Mouse (Mus musculus) forebrain, embryonic 10.5 days (tissue): ENCODE results near the gene Zfp953. TPM values are rescaled to one million over a fixed set of nuclear protein-coding genes. Genes with fewer than 3 reads are reported as not detected.
"Not testable (repeated sequence)": the region's sequence is repeated elsewhere in the genome, so short reads cannot be mapped to it uniquely, and the experiment has no call there.

Source experiments
- DNase-seq: peaks from one replicate; pipeline ENCODE4 v3.0.0-alpha.2; 2017; ENCODE audit warnings: low spot score; ENCODE audit errors: extremely low spot score
- H3K27ac ChIP-seq: fragments of 300-500 bp; sonication (generic); 2 replicates; pipeline ENCODE4 v1.5.1; 2016; ENCODE audit warnings: mild to moderate bottlenecking
- H3K27me3 ChIP-seq: fragments of 300-500 bp; sonication (generic); 2 replicates; pipeline ENCODE4 v1.6.1; 2016; ENCODE audit warnings: mild to moderate bottlenecking; ENCODE audit not compliant: poor library complexity, severe bottlenecking
- H3K36me3 ChIP-seq: fragments of 300-500 bp; sonication (generic); replicated peaks from 2 replicates; pipeline ENCODE4 v1.6.1; 2016; ENCODE audit warnings: mild to moderate bottlenecking, moderate library complexity
- H3K4me1 ChIP-seq: fragments of 300-500 bp; sonication (generic); 2 replicates; pipeline ENCODE4 v1.6.1; 2016
- H3K4me3 ChIP-seq: fragments of 300-500 bp; sonication (generic); 2 replicates; pipeline ENCODE4 v1.5.1; 2016; ENCODE audit warnings: mild to moderate bottlenecking, moderate library complexity
- H3K9me3 ChIP-seq: fragments of 300-500 bp; sonication (generic); 2 replicates; pipeline ENCODE4 v1.6.1; 2016; ENCODE audit warnings: mild to moderate bottlenecking, moderate library complexity
- WGBS: fragments of 180-500 bp; shearing (Covaris S2); methylation state at CpG from one replicate; pipeline ENCODE4 v1.1.7; 2016; 5-methylcytosine and 5-hydroxymethylcytosine counted together
- polyA plus RNA-seq: library from polyadenylated mRNA; unstranded; fragments of >200 nt; fragmentation: Nextera tagmentation; extraction: Ambion mirVana; gene quantifications from 2 replicates; pipeline ENCODE4 v1.2.1, GENCODE M21; 2016

Gene Zfp953
- polyA plus RNA-seq = 0.87 and 1.1 TPM in 2 replicates

DNA sequence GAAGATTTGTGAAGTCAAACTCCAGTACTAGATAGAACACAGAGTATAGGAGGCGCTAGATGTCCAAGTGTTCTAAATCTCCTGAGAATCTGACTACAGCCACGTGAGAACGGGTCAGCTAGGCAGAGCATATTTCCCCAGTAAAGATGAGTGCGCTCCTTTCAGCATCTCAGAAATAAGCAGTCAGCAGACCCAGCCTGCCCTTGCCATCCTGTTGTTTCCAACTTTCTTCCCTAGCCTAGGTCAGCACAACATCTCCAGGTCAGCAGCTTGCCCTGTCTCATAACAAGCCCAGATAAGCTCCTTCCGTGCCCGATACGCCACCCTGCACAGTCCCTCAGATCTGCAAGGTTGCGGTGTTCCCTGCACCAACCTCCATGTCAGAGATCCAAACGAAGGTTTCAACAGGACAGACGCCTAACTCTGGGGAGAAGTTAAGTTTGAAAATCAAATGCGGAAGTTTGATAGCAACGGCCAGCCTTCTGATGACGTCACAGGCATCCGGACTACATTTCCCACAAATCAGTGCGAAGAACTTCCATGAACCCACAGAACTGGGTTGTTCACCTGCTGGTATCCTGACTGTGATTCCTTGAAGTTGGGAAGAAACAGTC, at the start of gene Zfp953, which contains the start of gene Gm28044:
Zfp953 (minus strand) TSS at position 475 of the 614 bp plus-strand sequence.
Gm28044 (minus strand) TSS at position 406 of the 614 bp plus-strand sequence.
- DNase-seq = peak; percentile 78
- Histone ChIP-seq H3K9me3 (no peaks in the 10 kb centered on the region), H3K36me3 (no peaks in the 10 kb centered on the region), H3K4me1 (peaks cover 12% of the 10 kb centered on the region), H3K27me3 (no peaks in the 10 kb centered on the region), H3K27ac (peak within 1 kb of the TSS; percentile 85), H3K4me3 (peak within 1 kb of the TSS; percentile 79)
- WGBS = under 1% methylated on average over 15 of the region's 15 CpGs

DNA sequence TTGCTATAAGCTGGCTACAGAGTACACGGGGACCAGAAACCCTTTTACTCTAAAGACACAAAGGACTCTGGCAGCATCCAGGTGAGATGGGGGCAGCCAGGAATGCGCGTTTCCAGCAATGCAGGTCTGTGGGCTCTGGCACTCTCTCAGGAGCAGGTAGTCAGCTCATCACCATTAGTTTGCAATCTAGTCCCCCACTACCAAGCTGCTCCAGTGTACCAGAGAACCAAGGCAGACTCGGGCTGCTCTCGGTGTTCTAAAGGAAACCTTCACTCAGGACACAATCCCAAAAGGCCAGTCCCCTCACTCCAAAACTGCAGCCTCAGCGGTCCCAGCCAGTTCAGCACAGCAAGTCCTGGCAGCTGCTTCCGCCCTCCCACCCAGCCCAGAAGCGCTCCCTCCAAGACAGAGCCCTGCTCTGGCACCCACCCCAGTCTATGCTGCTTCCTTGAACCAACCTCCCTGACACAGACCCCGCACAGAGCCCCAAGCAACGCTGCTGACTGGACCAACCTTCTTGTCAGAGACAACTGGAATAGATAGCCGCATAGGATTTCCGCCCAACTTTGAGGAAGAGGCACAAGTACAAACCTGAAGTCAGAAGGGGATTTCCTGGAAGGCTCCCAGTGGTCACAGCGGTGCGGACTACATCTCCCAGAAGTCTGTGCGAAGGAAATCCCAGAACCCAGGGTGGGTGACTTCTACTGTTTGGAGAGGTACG, 38.9 kb upstream of the Zfp953 start, which contains the start of gene Zfp429:
Zfp429 (minus strand) TSS at position 637 of the 721 bp plus-strand sequence.
- H3K4me3 ChIP-seq = peak within 1 kb of the TSS; percentile 67
- not testable (repeated sequence) for H3K9me3 ChIP-seq, H3K36me3 ChIP-seq, H3K27me3 ChIP-seq, H3K4me1 ChIP-seq
- DNase-seq = peak; percentile 62
- H3K27ac ChIP-seq = peak within 1 kb of the TSS; percentile 78
- 5% methylated on average over 14 of the region's 16 CpGs for whole genome bisulfite sequencing

DNA sequence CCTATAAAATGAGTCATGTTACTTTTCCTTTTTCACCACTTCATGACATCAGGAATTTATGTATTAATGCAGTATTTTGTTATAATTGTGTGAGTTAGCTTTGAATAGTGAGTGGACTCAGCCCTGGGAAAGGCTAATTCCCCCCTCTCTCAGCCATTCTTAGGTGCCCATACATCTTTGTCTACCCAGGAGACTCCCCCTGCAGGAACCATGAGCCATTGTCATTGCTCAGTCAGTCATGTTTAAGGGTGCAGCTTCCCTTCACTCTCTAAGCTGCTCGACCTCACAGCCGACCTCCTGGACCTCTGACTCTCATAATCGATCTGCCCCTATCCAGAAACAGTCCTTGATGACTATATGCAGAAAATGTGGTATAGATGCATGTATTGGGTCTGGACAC, 15.8 kb upstream of the Zfp953 start:
- 67% methylated on average over 3 of the region's 3 CpGs for WGBS
- not testable (repeated sequence) for H3K9me3 ChIP-seq, H3K4me1 ChIP-seq, H3K27me3 ChIP-seq, H3K27ac ChIP-seq, H3K36me3 ChIP-seq, H3K4me3 ChIP-seq, DNase-seq

DNA sequence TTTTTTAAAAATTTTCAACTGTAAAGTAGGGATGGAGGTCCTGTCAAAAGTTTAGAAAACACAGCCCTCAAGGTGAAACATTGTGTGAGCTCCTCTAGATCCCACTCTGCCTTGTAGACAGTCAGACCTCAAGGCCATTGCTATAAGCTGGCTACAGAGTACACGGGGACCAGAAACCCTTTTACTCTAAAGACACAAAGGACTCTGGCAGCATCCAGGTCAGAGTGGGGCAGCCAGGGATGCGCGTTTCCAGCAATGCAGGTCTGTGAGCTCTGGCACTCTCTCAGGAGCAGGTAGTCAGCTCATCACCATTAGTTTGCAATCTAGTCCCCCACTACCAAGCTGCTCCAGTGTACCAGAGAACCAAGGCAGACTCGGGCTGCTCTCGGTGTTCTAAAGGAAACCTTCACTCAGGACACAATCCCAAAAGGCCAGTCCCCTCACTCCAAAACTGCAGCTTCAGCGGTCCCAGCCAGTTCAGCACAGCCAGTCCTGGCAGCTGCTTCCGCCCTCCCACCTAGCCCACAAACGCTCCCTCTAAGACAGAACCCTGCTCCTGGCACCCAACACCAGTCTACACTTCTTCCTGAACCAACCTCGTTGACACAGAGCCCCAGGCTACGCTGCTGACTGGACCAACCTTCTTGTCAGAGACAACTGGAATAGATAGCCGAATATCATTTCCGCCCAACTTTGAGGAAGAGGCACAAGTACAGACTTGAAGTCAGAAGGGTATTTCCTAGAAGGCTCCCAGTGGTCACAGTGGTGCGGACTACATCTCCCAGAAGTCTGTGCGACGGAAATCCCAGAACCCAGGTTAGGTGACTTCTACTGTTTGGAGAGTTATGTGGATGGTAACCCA, 14.9 kb upstream of the Zfp953 start, which contains the start of the genes Gm28041 and Zfp456:
Gm28041 (minus strand) TSS at position 684 of the 862 bp plus-strand sequence.
Zfp456 (minus strand) TSS at position 761 of the 862 bp plus-strand sequence.
- H3K4me1 ChIP-seq, H3K36me3 ChIP-seq, H3K27me3 ChIP-seq, H3K9me3 ChIP-seq: not testable (repeated sequence)
- H3K4me3 ChIP-seq = peak within 1 kb of the TSS; percentile 51
- peak within 1 kb of the TSS; percentile 54; the same call in 1 of the 2 replicates for H3K27ac ChIP-seq
- DNase-seq = peak; percentile 49
- 23% methylated on average over 15 of the region's 15 CpGs for WGBS

DNA sequence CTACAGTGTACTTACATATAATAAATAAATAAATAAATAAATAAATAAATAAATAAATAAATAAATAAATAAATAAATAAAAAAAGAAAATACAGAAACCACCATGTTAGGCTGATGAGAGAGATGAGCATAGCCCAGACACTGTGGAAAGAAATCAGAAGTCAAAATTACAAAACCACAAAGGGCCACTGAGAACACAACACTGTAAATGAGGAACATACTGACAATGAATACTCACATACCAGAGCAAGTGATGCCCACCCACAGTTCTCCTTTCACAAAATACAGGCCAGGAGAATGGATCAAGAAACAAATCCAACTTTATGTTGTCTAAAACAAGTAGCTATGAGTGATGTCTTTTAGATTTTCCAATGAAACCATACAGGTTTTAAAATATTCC, 8.6 kb downstream of the Zfp953 start:
- Histone ChIP-seq H3K9me3 (no peaks in the 10 kb centered on the region), H3K36me3 (no peaks in the 10 kb centered on the region), H3K4me3 (no peak overlapping the region), H3K27ac (no peak overlapping the region), H3K27me3 (no peaks in the 10 kb centered on the region), H3K4me1 (no peaks in the 10 kb centered on the region)
- DNase-seq = no peak

DNA sequence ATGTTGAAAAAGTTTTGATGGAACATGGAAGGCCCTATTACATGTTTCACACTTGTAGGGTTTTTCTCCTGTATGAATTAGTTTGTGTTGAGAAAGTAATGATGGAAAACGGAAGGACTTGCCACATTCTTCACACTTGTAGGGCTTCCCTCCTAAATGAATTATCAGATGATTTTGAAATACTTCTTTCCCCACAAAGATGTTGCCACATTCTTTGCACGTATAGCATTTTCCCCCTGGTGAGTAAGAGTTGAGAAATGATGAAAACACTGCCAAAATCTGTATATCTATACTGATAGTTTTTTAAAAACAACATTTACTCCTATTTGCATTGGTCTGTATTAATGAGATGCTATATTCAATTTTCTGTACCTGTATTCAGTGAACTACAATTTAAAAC, 17.0 kb downstream of the Zfp953 start:
- Histone ChIP-seq H3K27me3 (no peaks in the 10 kb centered on the region), H3K4me3 (no peak overlapping the region), H3K36me3 (peaks cover 3% of the 10 kb centered on the region; the same call in 1 of the 2 replicates), H3K27ac (no peak overlapping the region), H3K4me1 (no peaks in the 10 kb centered on the region), H3K9me3 (no peaks in the 10 kb centered on the region)
- WGBS = 94% methylated on average over 2 of the region's 2 CpGs
- no peak for DNase-seq

DNA sequence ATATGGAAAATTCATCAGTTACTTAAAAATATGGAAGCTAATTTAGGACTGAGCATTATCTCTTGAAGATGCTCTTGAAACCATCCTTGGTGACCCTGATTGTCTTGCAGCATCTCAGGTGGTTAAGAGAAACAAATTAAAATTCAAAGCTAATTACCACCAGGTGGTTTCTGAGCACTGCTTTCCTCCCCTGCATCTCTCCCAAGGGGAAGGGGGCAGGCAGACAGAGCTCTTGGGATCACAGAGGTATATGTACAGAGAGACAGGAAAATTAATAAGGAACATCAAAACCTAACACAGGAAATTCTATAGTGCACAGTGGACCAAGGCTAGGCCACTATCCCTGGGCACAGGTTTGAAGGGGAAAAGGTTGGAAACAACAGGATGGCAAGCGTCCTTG, 27.5 kb downstream of the Zfp953 start:
- WGBS = 74% methylated on average over 1 of the region's 1 CpGs
- Histone ChIP-seq H3K9me3 (no peaks in the 10 kb centered on the region), H3K27ac (peak overlapping the region; percentile 80), H3K4me1 (peaks cover 11% of the 10 kb centered on the region), H3K4me3 (peak overlapping the region; percentile 62), H3K27me3 (no peaks in the 10 kb centered on the region), H3K36me3 (no peaks in the 10 kb centered on the region)
- DNase-seq = no peak

DNA sequence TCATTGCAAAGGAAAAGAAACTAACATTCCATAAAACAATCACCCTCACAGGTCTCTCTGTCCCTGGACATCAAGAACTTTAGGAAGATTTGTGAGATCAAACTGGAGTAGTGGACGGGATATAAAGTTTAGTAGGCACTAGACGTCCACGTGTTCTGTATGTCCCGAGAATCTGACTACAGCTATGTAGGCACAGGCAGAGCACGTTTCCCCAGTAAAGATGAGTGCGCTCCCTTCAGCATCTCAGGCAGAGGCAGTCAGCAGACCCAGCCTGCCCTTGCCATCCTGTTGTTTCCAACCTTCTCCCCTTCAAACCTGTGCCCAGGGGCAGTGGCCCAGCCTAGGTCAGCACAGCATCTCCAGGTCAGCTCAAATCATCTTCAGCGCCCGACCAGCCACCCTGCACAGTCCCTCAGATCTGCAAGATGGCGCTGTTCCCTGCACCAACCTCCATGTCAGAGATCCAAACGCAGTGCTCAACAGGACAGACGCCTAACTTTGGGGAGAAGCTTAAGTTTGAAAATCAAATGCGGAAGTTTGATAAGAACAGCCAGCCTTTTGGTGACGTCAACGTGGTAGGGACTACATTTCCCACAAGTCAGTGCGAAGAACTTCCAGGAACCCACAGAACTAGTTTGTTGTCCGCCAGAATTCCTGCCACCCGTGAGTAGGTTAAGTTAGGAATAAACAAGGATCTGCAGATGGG, 28.2 kb downstream of the Zfp953 start, which contains the start of gene Zfp595:
Zfp595 (minus strand) TSS at position 552 of the 706 bp plus-strand sequence.
- 21% methylated on average over 17 of the region's 17 CpGs for WGBS

DNA sequence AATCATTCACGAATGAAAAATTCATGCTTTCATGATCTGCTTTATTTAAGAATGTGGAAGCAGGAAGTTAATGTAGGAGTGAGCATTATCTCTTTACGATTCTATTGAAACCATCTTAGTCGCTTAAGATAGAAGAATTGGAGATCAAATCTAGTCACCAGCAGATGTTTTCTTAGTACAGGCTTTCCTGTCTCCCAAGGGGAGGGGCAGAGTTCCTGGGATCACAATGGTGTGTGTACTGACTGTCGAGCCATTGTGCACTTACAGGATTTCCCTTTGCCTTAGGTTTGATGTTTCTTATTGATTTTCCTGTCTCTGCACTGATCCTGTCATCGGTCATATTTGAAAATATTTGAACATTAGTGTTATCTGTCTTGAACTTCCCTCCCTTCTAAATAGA, 53.7 kb downstream of the Zfp953 start:
- 31% methylated on average over 5 of the region's 5 CpGs for whole genome bisulfite sequencing
- H3K9me3 ChIP-seq = peaks cover 3% of the 10 kb centered on the region; the same call in 1 of the 2 replicates
- H3K27me3 ChIP-seq = no peaks in the 10 kb centered on the region
- peak overlapping the region; percentile 79 for H3K27ac ChIP-seq
- no peaks in the 10 kb centered on the region for H3K36me3 ChIP-seq
- peaks cover 9% of the 10 kb centered on the region for H3K4me1 ChIP-seq
- DNase-seq = no peak
- H3K4me3 ChIP-seq = peak overlapping the region; percentile 67

More for the DNA sequence above, 28.2 kb downstream of the Zfp953 start, which contains the start of gene Zfp595:
- peak; percentile 64 for DNase-seq
- peaks cover 11% of the 10 kb centered on the region for H3K4me1 ChIP-seq
- H3K27ac ChIP-seq = peak within 1 kb of the TSS; percentile 80
- peak within 1 kb of the TSS; percentile 62 for H3K4me3 ChIP-seq
- no peaks in the 10 kb centered on the region for H3K36me3 ChIP-seq
- H3K27me3 ChIP-seq = no peaks in the 10 kb centered on the region
- H3K9me3 ChIP-seq = no peaks in the 10 kb centered on the region

DNA sequence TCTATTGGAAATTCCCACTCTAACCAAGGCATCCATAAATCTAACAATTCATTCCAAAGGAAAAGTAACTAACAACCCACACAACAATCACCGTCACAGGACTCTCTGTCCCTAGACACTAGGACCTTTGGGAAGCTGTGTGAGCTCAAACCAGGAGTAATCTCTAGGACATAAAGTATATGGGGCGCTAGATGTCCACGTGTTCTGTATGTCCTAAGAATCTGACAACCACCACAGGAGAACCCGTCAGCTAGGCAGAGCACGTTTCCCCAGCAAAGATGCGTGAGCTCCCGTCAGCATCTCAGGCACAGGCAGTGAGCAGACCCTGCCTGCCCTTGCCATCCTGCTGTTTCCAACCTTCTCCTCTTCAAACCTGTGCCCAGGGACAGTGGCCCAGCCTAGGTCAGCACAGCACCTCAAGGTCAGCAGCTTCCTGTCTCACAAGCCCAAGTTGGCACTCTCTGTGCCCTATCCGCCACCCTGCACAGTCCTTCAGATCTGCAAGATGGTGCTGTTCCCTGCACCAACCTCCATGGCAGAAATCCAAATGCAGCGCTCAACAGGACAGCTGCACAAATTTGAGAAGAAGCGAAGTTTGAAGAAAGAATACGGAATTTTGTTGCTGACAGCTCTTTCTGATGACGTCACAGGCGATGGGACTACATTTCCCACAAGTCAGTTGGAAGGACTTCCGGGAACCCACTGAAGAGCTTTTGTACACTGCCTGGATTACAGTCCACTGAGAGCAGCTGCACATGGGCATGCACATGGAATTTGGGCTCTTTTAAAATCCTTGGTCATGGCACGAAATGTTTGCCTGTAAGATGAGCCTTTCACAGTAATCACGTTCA, 54.4 kb downstream of the Zfp953 start, which contains the start of gene Zfp457:
Zfp457 (minus strand) TSS at position 664 of the 851 bp plus-strand sequence.
- H3K27me3 ChIP-seq = no peaks in the 10 kb centered on the region
- peak within 1 kb of the TSS; percentile 67 for H3K4me3 ChIP-seq
- H3K9me3 ChIP-seq = no peaks in the 10 kb centered on the region
- H3K36me3 ChIP-seq = no peaks in the 10 kb centered on the region
- H3K27ac ChIP-seq = peak within 1 kb of the TSS; percentile 79
- H3K4me1 ChIP-seq = peaks cover 9% of the 10 kb centered on the region
- WGBS = 11% methylated on average over 16 of the region's 16 CpGs
- peak; percentile 79 for DNase-seq
